Mouse (Mus musculus) intestine, embryonic 15.5 days (tissue): Measurements from ENCODE around the gene Nr2f2. TPM values are rescaled to one million over a fixed set of nuclear protein-coding genes. Genes with fewer than 3 reads are reported as not detected.
A peak's percentile ranks its signal among the peaks of the same experiment; 100 is the strongest.

ENCODE experiments used
- ATAC-seq: fragments of 200-750 bp; cut with Nextera tagmentation; 2 replicates; pipeline ENCODE4 v1.8.0; 2017; ENCODE audit warnings: moderate TSS enrichment, moderate library complexity
- H3K27ac ChIP-seq: fragments of 300-500 bp; sonication (generic); 2 replicates; pipeline ENCODE4 v1.5.1; 2015; ENCODE audit warnings: mild to moderate bottlenecking, inconsistent platforms
- H3K27me3 ChIP-seq: fragments of 300-500 bp; sonication (generic); replicated peaks from 2 replicates; pipeline ENCODE4 v1.6.1; 2015; ENCODE audit warnings: inconsistent platforms
- H3K36me3 ChIP-seq: fragments of 300-500 bp; sonication (generic); 2 replicates; pipeline ENCODE4 v1.6.1; 2015; ENCODE audit warnings: inconsistent platforms
- H3K4me1 ChIP-seq: fragments of 300-500 bp; sonication (generic); replicated peaks from 2 replicates; pipeline ENCODE4 v1.6.1; 2015; ENCODE audit warnings: inconsistent platforms
- H3K4me2 ChIP-seq: fragments of 300-500 bp; sonication (generic); replicated peaks from 2 replicates; pipeline ENCODE4 v1.6.1; 2015; ENCODE audit warnings: mild to moderate bottlenecking, inconsistent platforms
- H3K4me3 ChIP-seq: fragments of 300-500 bp; sonication (generic); replicated peaks from 2 replicates; pipeline ENCODE4 v1.5.1; 2015; ENCODE audit warnings: inconsistent platforms
- H3K9ac ChIP-seq: fragments of 300-500 bp; sonication (generic); 2 replicates; pipeline ENCODE4 v1.6.1; 2015; ENCODE audit warnings: inconsistent platforms
- H3K9me3 ChIP-seq: fragments of 300-500 bp; sonication (generic); 2 replicates; pipeline ENCODE4 v1.6.1; 2016; ENCODE audit warnings: inconsistent platforms
- WGBS: fragments of 180-500 bp; shearing (Covaris S2); methylation state at CpG from one replicate; pipeline ENCODE4 v1.1.7; 2015; 5-methylcytosine and 5-hydroxymethylcytosine counted together
- polyA plus RNA-seq: library from polyadenylated mRNA; unstranded; fragments of >200 nt; fragmentation: Nextera tagmentation; extraction: Ambion mirVana; gene quantifications from 2 replicates; pipeline ENCODE4 v1.2.1, GENCODE M21; 2015

The Nr2f2 gene
- polyA plus RNA-seq, 1 experiment from 2014 or later, result 46.3 TPM

- 38% methylated on average over 12 of the region's 12 CpGs for WGBS
- H3K27me3 ChIP-seq, result 0 out of 2 replicates have a peak, but pooled peaks cover under 1% of the 10 kb centered on the region
- no peak for ATAC-seq
- peaks cover 4% of the 10 kb centered on the region; the same call in 1 of the 2 replicates for H3K4me1 ChIP-seq
- no peak overlapping the region for H3K27ac ChIP-seq
- H3K9me3 ChIP-seq, result no peaks in the 10 kb centered on the region
- H3K4me3 ChIP-seq, result peak overlapping the region; percentile 76; the same call in 1 of the 2 replicates
- H3K36me3 ChIP-seq, result no peaks in the 10 kb centered on the region
- peak overlapping the region; percentile 63; the same call in 1 of the 2 replicates for H3K9ac ChIP-seq
- peak overlapping the region; percentile 83 for H3K4me2 ChIP-seq
These were observed 3.9 kb downstream of the Nr2f2 start for GRCm38 (mm10) chr7:70362526-70363170.

GRCm38 (mm10) chr7:70361383-70362364, 4.9 kb downstream of the Nr2f2 start:
- no peaks in the 10 kb centered on the region for H3K27me3 ChIP-seq
- H3K4me2 ChIP-seq, result peak overlapping the region; percentile 86
- peaks cover 9% of the 10 kb centered on the region for H3K4me1 ChIP-seq
- H3K4me3 ChIP-seq, result peak overlapping the region; percentile 76
- peak overlapping the region; percentile 99 for H3K27ac ChIP-seq
- under 1% methylated on average over 97 of the region's 98 CpGs for WGBS
- no peaks in the 10 kb centered on the region for H3K36me3 ChIP-seq
- ATAC-seq, result peak; percentile 88
- no peaks in the 10 kb centered on the region for H3K9me3 ChIP-seq
- peak overlapping the region; percentile 90 for H3K9ac ChIP-seq

- under 1% methylated on average over 79 of the region's 84 CpGs for WGBS
- no peaks in the 10 kb centered on the region for H3K9me3 ChIP-seq
- peak; percentile 22 for ATAC-seq
- H3K27me3 ChIP-seq, result no peaks in the 10 kb centered on the region
- peak overlapping the region; percentile 76 for H3K4me3 ChIP-seq
- H3K4me1 ChIP-seq, result peaks cover 16% of the 10 kb centered on the region
- no peaks in the 10 kb centered on the region for H3K36me3 ChIP-seq
- H3K9ac ChIP-seq, result peak overlapping the region; percentile 90
- H3K27ac ChIP-seq, result peak overlapping the region; percentile 99
- peak overlapping the region; percentile 86 for H3K4me2 ChIP-seq
These were observed 5.7 kb downstream of the Nr2f2 start for GRCm38 (mm10) chr7:70360611-70361382.

- peak overlapping the region; percentile 99 for H3K27ac ChIP-seq
- H3K27me3 ChIP-seq, result no peaks in the 10 kb centered on the region
- under 1% methylated on average over 75 of the region's 75 CpGs for WGBS
- H3K36me3 ChIP-seq, result no peaks in the 10 kb centered on the region
- peak overlapping the region; percentile 76 for H3K4me3 ChIP-seq
- H3K9me3 ChIP-seq, result no peaks in the 10 kb centered on the region
- peak overlapping the region; percentile 90 for H3K9ac ChIP-seq
- peaks cover 16% of the 10 kb centered on the region for H3K4me1 ChIP-seq
- ATAC-seq, result peak; percentile 1; the same call in 1 of the 2 replicates
- H3K4me2 ChIP-seq, result peak overlapping the region; percentile 86
These were observed 6.5 kb downstream of the Nr2f2 start for GRCm38 (mm10) chr7:70359791-70360581.

- peak; percentile 14; the same call in 1 of the 2 replicates for ATAC-seq
- under 1% methylated on average over 33 of the region's 33 CpGs for WGBS
- H3K36me3 ChIP-seq, result no peaks in the 10 kb centered on the region
- H3K27ac ChIP-seq, result peak overlapping the region; percentile 99
- H3K9me3 ChIP-seq, result no peaks in the 10 kb centered on the region
- peak overlapping the region; percentile 90 for H3K9ac ChIP-seq
- peaks cover 16% of the 10 kb centered on the region for H3K4me1 ChIP-seq
- H3K4me2 ChIP-seq, result peak overlapping the region; percentile 86
- no peaks in the 10 kb centered on the region for H3K27me3 ChIP-seq
- peak overlapping the region; percentile 76 for H3K4me3 ChIP-seq
These were observed 7.5 kb downstream of the Nr2f2 start for GRCm38 (mm10) chr7:70358848-70359591.

GRCm38 (mm10) chr7:70358020-70358847, 8.3 kb downstream of the Nr2f2 start:
- Histone ChIP-seq H3K4me2 (peak overlapping the region; percentile 86), H3K9me3 (no peaks in the 10 kb centered on the region), H3K36me3 (no peaks in the 10 kb centered on the region), H3K4me1 (peaks cover 16% of the 10 kb centered on the region), H3K27me3 (no peaks in the 10 kb centered on the region), H3K27ac (peak overlapping the region; percentile 99), H3K9ac (peak overlapping the region; percentile 90), H3K4me3 (peak overlapping the region; percentile 76)
- no peak for ATAC-seq
- WGBS, result 11% methylated on average over 33 of the region's 33 CpGs

- 0 out of 2 replicates have a peak overlapping the region, but pooled peaks have one; percentile 99 for H3K27ac ChIP-seq
- H3K9me3 ChIP-seq, result no peaks in the 10 kb centered on the region
- peak overlapping the region; percentile 76 for H3K4me3 ChIP-seq
- no peak for ATAC-seq
- H3K4me2 ChIP-seq, result peak overlapping the region; percentile 86
- H3K4me1 ChIP-seq, result peaks cover 16% of the 10 kb centered on the region
- H3K27me3 ChIP-seq, result no peaks in the 10 kb centered on the region
- H3K36me3 ChIP-seq, result no peaks in the 10 kb centered on the region
- H3K9ac ChIP-seq, result peak overlapping the region; percentile 90
- 13% methylated on average over 17 of the region's 17 CpGs for WGBS
These were observed 9.0 kb downstream of the Nr2f2 start for GRCm38 (mm10) chr7:70357516-70358019.

GRCm38 (mm10) chr7:70356691-70357515, 9.6 kb downstream of the Nr2f2 start:
- H3K27ac ChIP-seq, result 0 out of 2 replicates have a peak overlapping the region, but pooled peaks have one; percentile 40
- no peaks in the 10 kb centered on the region for H3K9me3 ChIP-seq
- H3K36me3 ChIP-seq, result no peaks in the 10 kb centered on the region
- peak overlapping the region; percentile 76 for H3K4me3 ChIP-seq
- H3K4me1 ChIP-seq, result peaks cover 19% of the 10 kb centered on the region
- 47% methylated on average over 3 of the region's 3 CpGs for WGBS
- no peaks in the 10 kb centered on the region for H3K27me3 ChIP-seq
- H3K9ac ChIP-seq, result peak overlapping the region; percentile 90
- H3K4me2 ChIP-seq, result peak overlapping the region; percentile 86
- ATAC-seq, result no peak
